Mouse (Mus musculus) c-Kit-positive CD71-positive TER-119-positive erythroid progenitor cells, embryonic 14.5 days (primary cell): ENCODE measurements around the gene Smoc1.

Source experiments
- DNase-seq: peaks from one replicate; pipeline ENCODE4 v3.0.0-alpha.2; 2013; ENCODE audit warnings: low spot score

Smoc1 gene

DNA sequence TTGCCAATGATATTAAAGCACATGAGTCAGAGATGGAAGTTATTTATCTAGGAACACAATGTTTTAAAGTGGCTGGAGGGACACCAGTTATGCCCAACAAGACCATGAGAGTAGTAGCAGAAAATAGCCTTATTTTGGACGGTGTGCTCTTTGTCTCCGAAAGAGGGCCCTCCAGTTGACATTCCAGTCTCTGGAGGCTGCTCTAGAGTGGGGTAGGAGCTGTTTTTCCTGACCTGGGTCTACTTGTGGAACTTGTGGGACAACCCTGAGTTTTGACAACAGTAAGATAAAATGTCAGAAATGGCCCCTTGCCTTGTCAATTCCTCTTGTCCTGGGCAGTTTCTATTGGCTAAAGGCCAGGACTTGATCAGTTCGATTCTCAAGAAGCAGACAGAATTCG is 104.5 kb downstream of the Smoc1 start:
- DNase-seq, result no peak

DNA sequence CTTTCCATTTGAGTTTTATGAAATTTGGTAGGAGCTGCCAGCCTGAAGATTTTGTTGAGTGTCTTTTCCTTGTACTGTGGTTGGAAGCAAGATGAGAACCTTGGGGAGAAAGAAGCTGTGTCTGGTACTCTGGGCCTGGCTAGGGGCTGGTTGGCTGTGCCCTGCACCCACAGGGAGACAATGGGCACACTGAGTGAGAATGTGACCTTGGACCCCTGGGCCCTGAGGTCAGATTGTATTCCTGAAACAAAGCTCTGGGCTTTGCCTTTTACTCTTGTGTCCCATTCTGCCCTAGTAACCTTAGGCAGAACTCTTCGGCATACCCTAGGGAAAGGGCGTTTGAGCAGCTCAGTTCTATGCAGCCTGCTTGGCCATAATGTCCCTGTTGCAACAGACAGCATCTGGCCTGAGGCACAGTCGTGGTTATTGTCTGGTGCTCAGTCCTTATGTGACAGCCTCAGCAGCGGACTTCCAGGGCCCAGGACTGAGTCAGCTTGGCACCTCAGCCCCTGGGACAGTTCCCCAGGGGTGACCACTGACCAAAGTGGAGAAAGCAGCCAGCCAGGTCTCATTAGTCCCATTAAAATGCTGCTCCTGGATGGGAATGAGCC is 106.6 kb downstream of the Smoc1 start:
- no peak for DNase-seq

DNA sequence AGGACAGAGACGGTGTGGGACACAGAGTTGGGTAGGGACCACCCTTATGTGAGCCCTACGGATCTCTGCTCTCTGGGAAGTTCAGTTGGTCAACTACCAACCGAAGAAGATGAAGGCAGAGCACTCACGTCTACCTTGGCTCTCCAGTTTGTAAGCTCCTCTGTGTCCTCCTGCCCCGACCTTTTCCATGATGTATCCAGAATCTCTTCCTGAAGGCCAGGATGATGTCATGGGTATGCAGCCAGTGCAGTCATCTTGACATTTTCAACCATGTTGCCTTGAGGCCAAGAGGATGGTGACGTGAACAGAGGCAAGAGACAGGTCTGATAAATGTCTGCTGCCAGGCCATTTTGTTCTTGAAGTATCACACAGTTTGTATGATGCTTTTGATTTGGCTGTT is 111.6 kb downstream of the Smoc1 start:
- DNase-seq, result no peak

DNA sequence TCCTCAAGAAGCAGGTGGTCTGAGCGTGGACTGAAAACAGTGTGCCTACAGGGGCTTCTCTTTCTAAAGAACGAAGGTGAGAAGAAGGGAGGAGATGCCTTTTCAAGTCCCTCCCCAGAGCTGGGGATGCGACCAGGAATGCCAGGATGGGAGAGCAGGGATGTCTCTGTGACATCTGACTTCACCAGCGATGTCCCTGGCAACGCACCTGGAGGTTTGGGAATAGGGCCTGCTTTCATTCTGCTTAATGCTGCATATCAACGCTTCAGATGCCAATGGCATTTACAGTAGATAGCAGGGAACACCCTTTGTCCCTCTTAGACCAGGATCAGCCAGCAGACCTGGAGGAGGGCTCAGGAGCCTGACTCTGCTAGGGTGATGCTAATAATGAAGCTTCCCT is 112.9 kb downstream of the Smoc1 start:
- no peak for DNase-seq

DNA sequence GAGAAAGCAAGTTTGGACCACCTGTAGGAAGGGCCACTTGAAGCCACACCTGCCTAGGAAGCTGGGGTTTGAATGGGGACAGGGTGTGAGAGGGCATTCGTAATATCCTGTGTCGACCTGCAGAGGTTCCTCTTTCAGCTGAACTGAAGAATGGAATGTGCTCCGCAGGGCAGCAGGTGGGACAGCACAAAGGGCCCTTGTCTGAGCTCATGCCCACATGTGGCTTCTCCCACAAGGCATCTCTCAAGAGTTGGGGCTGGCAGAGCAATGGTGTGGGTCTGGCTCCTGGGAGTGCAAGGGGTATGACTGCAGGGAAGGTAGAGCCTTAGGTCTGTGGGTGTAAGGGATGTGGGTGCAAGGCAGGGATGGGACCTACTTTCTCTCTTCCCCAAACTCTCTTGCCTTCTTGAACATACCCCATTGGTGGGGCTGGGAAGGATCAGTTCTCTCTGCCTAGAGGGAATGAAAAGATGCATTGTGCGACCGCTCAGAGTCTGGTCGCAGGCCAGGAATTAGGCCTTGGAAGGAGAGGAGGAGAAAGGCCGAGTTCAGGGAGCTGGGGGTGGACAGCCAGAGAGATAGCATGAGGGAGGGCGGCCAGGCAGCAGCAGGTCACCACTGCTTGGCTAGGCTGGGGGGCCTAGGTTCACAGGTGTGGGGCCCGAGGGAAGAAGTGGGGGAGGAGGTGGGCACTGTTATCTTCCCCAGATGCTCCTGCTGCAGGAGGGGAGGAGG is 114.2 kb downstream of the Smoc1 start:
- no peak for DNase-seq

DNA sequence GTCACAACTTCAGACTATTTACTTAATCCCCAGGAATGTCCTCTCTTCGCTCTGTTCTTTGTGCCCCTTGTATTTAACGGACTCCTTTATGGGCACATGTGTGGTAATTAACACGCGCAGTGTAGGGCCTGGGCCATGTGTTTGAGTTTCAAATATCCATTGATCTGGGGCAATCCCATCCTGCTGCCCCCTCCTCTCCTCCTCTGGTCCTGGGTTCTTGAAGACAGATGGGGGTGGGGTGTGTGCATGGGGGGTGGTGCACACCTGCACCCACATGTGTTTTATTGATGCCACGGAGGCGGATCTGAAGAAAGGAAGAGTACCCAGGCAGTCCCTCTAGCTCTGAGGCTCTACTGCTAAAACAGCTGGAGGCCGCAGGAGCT is 114.7 kb downstream of the Smoc1 start:
- no peak for DNase-seq

DNA sequence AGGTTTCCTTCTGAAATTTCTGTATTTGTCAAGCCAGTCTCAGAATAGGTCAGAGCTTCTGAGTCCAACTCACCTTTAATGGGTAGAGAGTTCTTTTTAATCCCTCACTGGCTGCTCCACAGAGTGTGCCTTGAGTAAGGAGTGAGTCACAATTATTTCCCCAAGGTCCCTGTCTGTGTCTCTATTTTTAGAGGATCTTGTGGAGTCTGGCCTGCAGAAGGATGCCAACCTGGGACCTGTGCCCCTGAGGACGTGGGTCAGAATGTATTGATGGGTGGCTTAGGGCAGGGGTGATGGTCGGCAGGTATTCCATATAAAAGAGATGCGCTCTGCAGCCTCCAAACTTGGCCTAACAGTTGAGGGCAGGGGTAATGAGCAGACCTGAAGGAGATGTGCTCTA is 115.6 kb downstream of the Smoc1 start:
- no peak for DNase-seq

DNA sequence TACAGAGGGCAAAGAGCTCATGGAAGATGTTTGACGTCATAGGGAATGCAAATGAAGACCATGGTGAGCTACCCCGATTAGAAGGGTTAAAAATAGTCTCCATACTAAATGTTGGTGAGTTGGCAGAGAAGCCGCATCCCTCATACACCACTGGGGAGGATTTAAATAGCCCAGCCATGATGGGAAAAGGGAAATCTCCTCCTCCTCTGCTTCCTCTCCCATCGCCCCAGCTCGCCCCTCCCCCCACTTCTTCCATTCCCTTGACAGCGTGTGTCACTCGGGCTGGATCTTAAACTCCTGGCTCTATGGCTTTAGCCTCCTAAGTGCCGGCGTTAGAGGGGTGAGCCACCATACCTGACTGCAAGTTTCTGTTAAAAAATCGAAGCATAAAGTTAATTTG is 117.6 kb downstream of the Smoc1 start:
- DNase-seq, result no peak

DNA sequence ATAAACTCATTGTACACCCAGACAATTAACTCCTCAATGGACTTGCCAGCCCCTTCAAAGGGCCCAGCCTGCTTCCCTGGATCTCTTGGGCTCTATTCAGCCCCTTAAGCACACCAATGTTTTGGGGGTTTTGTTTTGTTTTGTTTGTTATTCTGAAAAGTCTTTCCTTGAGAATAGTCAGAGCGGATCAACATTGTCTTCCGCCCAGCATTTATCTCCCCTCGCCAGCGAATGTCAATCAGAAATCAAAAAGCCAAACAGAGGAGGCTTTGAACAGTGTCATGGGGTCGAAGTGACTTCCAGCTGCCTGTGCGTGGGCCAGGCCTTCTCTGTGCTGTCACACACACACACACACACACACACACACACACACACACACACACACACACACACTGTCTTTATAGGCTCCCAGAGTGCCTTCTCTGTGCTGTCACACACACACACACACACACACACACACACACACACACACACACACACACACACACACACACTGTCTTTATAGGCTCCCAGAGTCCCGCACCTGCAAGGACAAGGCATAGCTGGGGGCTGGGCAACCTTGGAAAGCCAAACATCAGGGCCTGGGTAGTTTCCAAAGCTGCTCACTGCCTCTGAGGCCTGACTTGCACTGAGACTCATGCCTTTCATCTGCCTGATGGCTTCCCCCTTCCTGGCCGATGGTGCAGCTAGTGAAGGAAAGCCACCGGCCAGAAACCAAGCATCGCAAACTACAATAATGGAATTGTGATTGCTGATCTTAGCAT is 120.0 kb downstream of the Smoc1 start:
- no peak for DNase-seq

DNA sequence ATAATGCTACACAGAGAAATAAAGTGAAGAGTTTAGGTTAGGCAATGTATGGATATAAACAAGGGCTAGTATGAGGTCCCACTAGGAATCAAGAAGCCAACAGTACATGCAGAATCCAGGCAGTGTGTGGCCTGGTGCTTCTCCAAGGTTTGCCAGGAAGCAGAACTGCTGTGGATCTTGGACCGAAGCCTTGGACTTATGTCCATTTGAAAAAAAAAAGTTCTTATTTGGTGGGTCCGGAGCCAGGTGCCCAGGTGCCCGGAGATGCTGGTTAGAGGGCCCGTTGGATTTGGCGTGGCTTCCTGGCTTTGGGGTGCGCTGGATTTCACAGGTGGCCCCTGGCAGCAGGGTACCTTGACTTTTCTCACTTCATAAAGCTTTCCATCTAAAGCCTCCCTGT is 121.3 kb downstream of the Smoc1 start:
- no peak for DNase-seq

DNA sequence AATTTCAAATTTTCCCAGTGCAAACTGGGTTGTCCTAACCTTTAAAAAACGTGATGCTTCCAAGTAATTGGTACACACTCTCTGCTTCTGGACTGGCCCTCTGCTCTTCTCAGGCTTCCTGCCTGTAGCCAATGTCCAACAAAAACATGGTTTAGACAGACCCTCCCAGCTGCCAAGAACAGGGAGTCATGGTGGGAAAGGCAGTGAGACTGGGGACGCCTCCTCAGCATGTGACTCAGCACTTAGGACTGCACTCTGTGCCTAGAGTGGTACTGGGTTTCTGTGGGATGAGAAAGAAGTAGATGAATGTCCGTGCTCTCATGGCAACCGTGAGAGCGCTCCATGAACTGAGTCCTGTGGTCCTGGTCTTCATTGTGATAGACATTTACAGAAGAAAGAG is 124.3 kb downstream of the Smoc1 start:
- no peak for DNase-seq

DNA sequence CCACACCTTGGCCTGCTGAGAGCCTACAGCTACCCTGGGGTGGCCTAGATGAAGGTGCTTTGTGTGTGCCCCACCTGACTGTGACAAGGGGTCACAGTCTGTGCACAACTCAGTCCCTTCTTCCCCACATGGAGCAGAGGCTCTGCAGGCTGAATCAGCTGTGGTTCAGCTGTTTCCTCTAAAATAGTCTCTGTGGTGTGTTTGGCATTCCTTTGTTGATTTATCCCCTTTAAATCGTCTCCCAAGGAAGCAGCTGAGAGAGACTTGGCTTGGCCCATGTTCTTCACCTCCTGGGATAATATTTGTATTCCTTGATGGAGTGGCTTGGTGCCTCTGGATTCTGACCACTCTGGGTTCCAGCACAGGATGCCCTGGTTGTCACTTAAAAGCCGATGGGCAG is 125.5 kb downstream of the Smoc1 start:
- DNase-seq, result no peak

DNA sequence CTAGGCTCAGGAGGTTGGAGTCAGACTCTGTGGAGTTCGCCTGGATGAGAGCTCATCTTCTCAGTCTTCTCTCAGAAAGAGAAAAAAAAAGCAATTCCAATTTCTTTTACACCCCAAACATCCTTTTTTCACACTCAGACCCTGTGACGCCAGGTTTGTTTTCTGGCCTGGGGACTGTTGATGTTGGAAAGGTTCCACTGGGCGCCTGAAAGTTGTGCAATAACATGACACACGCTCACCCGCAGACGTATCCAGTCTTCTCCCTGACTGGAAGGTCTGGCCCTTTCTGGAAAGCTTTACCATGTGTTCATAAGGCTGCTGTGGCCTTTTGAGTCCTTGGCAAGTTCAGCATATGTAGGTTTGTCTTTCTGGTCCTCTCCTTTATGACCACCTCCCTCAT is 129.1 kb downstream of the Smoc1 start:
- no peak for DNase-seq

DNA sequence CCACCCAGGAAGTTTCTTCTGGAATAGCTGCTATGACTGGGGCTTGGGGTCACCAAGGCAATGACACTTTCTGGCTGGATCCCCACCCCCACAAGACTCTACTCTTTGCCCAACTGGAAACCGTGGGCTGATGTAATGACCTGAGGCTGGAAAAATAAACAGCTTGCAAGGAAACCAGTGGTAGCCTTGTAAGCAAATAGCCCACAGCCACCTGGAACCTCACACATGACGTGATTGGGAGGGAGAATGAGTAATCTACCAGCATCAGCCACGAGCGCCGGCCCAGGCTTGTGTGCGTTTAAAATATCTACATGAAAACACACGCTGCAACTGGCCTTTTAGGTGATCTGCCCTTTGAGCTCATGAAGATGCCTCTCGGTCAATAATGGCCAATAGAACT is 130.2 kb downstream of the Smoc1 start:
- no peak for DNase-seq

DNA sequence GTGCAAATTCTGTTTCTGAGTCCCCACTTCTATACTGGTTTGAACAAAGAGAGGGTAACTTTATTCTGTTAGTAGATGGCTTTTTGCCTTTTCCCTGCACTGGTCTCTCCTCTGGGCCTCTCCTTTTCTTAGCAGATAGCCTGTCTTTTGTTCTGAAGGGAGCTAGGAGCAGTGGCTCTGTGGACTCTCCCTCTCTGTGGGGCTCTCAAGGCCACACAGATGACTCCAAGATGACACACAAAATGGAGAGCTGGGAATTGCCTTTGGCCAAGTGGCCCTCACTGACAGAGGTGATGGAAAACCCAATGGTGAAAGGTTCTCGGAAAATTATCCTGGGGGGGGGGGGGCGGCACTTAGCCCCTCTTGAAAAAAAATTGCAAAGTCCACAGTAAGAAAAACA is 133.3 kb downstream of the Smoc1 start:
- DNase-seq, result no peak

DNA sequence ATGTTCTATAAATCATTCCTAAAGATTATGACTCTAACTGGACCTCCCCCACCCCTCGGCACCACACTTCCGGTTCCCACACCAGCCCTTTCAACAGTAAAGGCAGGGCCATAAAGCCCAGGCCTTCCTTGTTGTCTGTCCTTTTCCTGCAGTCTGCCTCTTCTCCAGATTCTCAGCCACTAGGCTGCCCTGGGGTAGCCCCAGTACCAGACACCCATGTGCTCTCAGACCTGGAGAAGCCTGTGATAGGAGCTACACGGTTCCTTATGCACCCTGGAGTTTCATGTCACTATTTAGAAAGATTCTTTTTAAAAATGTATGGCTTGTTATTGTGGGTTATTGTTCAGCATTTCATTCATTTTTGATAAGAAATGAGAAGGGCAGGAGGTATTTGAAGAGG is 133.8 kb downstream of the Smoc1 start:
- DNase-seq, result no peak

DNA sequence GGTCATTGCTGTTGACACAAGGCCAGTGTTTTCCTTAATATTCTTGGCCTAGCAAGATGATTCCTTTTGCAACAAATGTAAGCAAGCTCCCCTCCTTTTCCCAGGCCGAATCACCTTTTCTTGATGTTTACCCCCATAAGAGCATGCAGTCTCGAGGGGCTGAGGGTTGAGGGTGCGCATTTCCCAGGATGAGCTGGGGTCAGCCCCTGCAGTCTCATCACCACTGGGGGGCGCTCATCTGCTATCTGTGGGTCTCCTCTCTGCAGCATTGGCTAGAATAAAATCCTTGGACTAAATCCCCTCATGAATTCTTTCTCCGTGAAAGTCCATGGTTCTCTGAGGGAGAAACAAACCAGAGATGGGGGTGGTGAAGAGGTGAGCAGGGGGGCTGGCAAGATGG is 134.2 kb downstream of the Smoc1 start:
- peak; percentile 7 for DNase-seq

DNA sequence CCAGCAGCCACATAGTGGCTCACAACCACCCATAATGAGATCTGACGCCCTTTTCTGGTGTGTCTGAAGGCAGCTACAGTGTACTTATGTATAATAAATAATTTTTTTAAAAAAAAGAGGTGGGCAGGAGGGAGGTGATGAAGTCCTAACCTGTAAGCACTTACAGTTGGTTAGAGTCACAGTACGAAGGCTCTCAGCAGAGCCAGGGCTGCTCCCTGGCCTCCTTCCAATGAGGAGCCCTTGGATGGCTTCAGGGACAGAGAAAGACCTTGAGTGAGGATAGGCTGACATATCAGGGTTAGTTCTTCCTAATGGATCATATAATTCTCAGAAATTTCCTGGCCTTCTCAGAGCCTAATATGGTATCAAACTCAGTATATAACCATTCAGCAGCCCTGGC is 134.7 kb downstream of the Smoc1 start:
- DNase-seq, result no peak

DNA sequence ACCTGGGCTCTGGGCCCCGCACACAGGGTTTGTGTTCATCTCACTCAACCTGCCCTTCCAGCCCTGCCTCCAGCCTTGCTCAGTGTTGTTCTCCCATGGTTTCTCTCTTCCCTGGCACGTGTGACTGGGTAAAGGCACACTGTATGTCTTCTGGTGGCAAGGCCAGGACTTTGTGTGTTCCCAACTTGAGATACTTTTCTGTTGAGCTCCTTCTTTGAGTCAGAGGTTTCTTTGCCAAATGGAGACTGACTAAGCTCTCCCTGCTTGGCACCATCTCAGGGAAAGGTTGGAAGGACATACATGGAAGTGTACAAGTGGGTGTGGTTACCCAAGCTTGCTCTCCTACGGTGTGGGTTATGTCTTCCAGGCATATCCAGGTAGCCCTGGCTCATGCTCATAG is 136.5 kb downstream of the Smoc1 start:
- DNase-seq, result no peak

DNA sequence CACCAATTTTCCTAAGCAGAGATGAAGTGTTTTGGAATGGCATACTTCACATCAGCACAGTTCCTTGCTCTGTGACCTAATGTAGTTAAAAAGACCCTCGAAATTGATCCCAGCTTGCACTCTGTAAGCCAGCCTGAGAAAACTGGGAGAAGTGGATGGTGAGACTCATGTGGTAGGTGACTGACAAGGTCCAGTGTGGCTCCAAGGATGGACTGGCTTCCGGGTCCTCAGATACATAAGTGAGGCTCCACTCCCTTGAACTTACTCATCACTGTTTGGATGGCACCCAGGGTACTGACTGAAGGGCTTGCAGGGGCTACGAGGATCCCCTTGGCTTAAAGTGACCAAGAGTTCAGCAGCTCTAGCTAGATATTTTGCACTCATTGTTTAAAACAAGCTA is 137.0 kb downstream of the Smoc1 start:
- no peak for DNase-seq

DNA sequence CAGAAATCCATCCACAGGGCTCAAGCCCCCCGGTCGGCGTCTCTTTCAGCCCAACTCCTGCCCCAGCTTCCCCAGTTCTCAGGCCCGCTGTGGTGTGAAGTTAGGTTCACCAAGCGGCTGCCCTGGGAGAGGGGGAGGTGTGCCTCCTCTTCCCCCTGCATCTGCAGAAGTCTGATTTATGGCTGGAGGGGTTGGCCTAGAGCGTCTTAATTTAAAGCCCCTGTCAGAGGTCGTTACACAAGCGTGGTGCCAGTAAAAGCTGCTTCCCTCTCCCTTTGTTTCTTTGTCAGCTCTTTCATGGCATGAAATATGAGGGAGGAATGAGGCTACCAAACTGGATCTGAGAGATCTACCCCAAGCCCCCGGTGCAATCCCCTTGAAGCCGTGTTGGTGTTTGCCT is 139.5 kb downstream of the Smoc1 start:
- DNase-seq, result no peak

DNA sequence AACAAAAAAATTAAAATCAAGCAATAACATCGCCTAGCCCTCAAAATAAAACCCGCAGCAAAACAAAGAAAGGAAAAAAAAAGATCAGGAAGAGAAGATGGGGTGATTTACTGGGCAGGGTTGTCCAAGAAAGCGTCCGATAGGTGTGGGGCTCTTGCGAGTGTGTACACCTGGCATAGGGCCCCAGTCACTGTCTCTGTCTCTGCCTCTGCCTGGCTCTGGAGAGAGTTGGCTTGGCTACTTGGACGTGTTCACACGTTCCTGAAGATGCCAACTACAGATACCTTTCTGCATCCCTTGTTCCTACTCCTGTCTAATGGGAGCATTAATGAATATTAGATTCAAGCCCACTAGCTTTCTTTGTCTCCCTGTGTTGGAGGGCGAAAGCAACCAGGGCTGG is 140.0 kb downstream of the Smoc1 start:
- DNase-seq, result no peak

DNA sequence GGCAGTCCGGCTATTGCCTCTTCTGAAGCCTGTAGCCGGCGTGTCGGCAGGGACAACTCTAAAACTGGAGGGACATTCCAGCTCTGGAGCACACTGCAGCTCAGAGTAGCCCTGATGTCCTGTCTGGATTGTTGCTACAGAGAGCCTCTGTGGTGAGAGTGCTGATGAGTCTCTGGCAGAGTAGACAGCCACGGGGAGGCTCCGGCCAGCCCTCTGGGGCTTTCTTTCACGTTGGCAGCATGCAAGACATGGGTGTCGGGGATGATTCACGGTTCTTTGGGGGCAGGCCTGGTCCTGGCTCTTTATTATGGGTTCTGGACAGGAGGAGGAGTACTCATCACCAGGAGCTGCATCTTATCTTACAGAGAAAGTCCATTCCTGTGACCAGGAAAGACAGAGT is 140.5 kb downstream of the Smoc1 start:
- no peak for DNase-seq

DNA sequence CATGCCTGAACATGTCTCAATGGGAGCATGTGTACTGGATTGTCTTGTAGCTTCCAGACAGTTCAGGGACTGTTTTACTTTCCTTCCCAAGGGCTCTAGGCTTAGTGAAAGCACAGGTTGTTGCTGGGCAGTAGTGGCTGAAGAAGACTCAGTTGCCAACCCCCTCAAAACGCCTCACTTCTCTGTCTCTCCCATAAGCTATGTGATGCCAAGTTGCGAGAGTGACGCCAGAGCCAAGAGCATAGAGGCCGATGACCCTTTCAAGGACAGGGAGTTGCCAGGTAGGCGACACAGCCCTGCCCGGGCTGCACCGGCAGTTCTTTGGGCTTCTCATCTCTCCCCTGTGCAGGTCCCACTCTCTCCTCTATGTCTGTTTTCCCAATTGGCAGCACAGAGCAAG is 141.4 kb downstream of the Smoc1 start:
- no peak for DNase-seq
